Mouse (Mus musculus) Patski (cell line): ENCODE data around the gene Tbx4. TPM values are rescaled to one million over a fixed set of nuclear protein-coding genes. Genes with fewer than 3 reads are reported as not detected.

Source experiments
- ATAC-seq: fragments of 100-300 bp; one replicate; pipeline ENCODE4 v1.8.0; 2021
- CTCF ChIA-PET: fragments of 350-600 bp; sonication (Branson Sonifier 250); formaldehyde crosslinking; loops from one replicate; lab custom pipeline; 2022; ENCODE audit warnings: inconsistent platforms; lab: Charles Lee
- POLR2A ChIA-PET: fragments of 350-600 bp; sonication (Branson Sonifier 250); formaldehyde crosslinking; loops from one replicate; lab custom pipeline; 2022; ENCODE audit warnings: antibody characterized with exemption, inconsistent platforms; lab: Charles Lee
- DNase-seq: peaks from one replicate; pipeline ENCODE4 v3.0.0-alpha.2; 2011; ENCODE audit warnings: low read depth, low spot score
- H3K27me3 ChIP-seq: fragments of 371-371 bp; one replicate; pipeline ENCODE4 v1.5.1; 2021
- CTCF ChIP-seq: fragments of 100-300 bp; IDR thresholded peaks from one replicate; pipeline ENCODE4 v1.5.1; 2021
- in situ Hi-C: fragments of 300-500 bp; cut with MboI; formaldehyde crosslinking; loops from 3 replicates; pipeline ENCODE4 v1.11.1; 2018; ENCODE audit warnings: low pct_unique_long_range_greater_than_20kb, mixed read lengths
- polyA plus RNA-seq: library from polyadenylated mRNA; unstranded; gene quantifications from one replicate; pipeline ENCODE4 v1.2.3, GENCODE M21; 2021

The Tbx4 gene
- polyA plus RNA-seq, 1 experiment from 2014 or later, result not detected

GRCm38 (mm10) chr11:85960273-85960672, 74.1 kb downstream of the Tbx4 start:
- H3K27me3 ChIP-seq, result peaks cover 34% of the 10 kb centered on the region
- no peak for TF ChIP-seq CTCF
- POLR2A ChIA-PET, result no interaction called here
- no peak for ATAC-seq
- DNase-seq, result no peak
- in situ Hi-C loops, result no loop called here
- CTCF ChIA-PET, result interaction anchor here (1.4 kb wide), 1 partner anchor 15 kb away, joined by 3 read pairs; no protein-coding TSS in a partner anchor

GRCm38 (mm10) chr11:85961498-85961897, 75.3 kb downstream of the Tbx4 start:
- ChIA-PET CTCF (no interaction called here), POLR2A (interaction anchor here (0.6 to 0.9 kb wide), 2 partner anchors 11 to 1174 kb away, joined by 3 to 5 read pairs; no protein-coding TSS in a partner anchor)
- ATAC-seq (no peak), DNase-seq (no peak)
- no peak for TF ChIP-seq CTCF
- in situ Hi-C loops, result no loop called here
- H3K27me3 ChIP-seq, result peaks cover 32% of the 10 kb centered on the region

Other genes with a start within 250 kb of the Tbx4 start
- gene Tbx2, start 53.9 kb upstream of the Tbx4 start, polyA plus RNA-seq, result 1.8 TPM
- not detected for gene Gm11444, start 36.1 kb upstream of the Tbx4 start, polyA plus RNA-seq